Mouse (Mus musculus): ENCODE data around the gene Chrnb2.
"Not testable (repeated sequence)": the region's sequence is repeated elsewhere in the genome, so short reads cannot be mapped to it uniquely, and the experiment has no call there.

The Chrnb2 gene

GRCm38 (mm10) chr3:89764119-89764724 is at the start of gene Chrnb2:
Gene Chrnb2 (minus strand): TSS chr3:89764632.
- DNase-seq, result peak; percentile 65 to 68

GRCm38 (mm10) chr3:89814051-89814450 is 49.6 kb upstream of the Chrnb2 start:
- no peak for DNase-seq

GRCm38 (mm10) chr3:89812166-89812565 is 47.7 kb upstream of the Chrnb2 start:
- no peak for DNase-seq

GRCm38 (mm10) chr3:89810841-89811240 is 46.4 kb upstream of the Chrnb2 start:
- no peak for DNase-seq

- no peak for DNase-seq
These were observed 44.2 kb upstream of the Chrnb2 start for GRCm38 (mm10) chr3:89808638-89809037.

- DNase-seq, result no peak
These were observed 43.4 kb upstream of the Chrnb2 start for GRCm38 (mm10) chr3:89807881-89808280.

GRCm38 (mm10) chr3:89807171-89807570 is 42.7 kb upstream of the Chrnb2 start:
- no peak for DNase-seq

- no peak for DNase-seq
These were observed 42.3 kb upstream of the Chrnb2 start for GRCm38 (mm10) chr3:89806751-89807150.

GRCm38 (mm10) chr3:89805179-89805578 is 40.7 kb upstream of the Chrnb2 start:
- no peak for DNase-seq

- no peak for DNase-seq
These were observed 38.4 kb upstream of the Chrnb2 start for GRCm38 (mm10) chr3:89802876-89803275.

GRCm38 (mm10) chr3:89801507-89801847 is 37.0 kb upstream of the Chrnb2 start:
- no peak for DNase-seq

- DNase-seq, result no peak
These were observed 36.5 kb upstream of the Chrnb2 start for GRCm38 (mm10) chr3:89800774-89801506.

- DNase-seq, result not testable (repeated sequence)
These were observed 35.6 kb upstream of the Chrnb2 start for GRCm38 (mm10) chr3:89800078-89800477.

GRCm38 (mm10) chr3:89799476-89799875 is 35.0 kb upstream of the Chrnb2 start:
- no peak for DNase-seq

GRCm38 (mm10) chr3:89798518-89798917 is 34.1 kb upstream of the Chrnb2 start:
- no peak for DNase-seq

- DNase-seq, result no peak
These were observed 31.9 kb upstream of the Chrnb2 start for GRCm38 (mm10) chr3:89796358-89796757.

- DNase-seq, result no peak
These were observed 31.3 kb upstream of the Chrnb2 start for GRCm38 (mm10) chr3:89795746-89796145.

GRCm38 (mm10) chr3:89794616-89795015 is 30.2 kb upstream of the Chrnb2 start:
- DNase-seq, result no peak

GRCm38 (mm10) chr3:89788680-89789352 is 24.4 kb upstream of the Chrnb2 start:
- DNase-seq, result no peak

GRCm38 (mm10) chr3:89786275-89786674 is 21.8 kb upstream of the Chrnb2 start:
- no peak for DNase-seq

GRCm38 (mm10) chr3:89784991-89785753 is 20.7 kb upstream of the Chrnb2 start:
- DNase-seq, result peak; percentile 72 to 79

GRCm38 (mm10) chr3:89781640-89782039 is 17.2 kb upstream of the Chrnb2 start:
- no peak for DNase-seq

- no peak for DNase-seq
These were observed 15.7 kb upstream of the Chrnb2 start for GRCm38 (mm10) chr3:89780102-89780501.

All from cerebellum, postnatal 36 days (tissue).